Mouse (Mus musculus): ENCODE measurements around the gene Tecpr2.

DNA sequence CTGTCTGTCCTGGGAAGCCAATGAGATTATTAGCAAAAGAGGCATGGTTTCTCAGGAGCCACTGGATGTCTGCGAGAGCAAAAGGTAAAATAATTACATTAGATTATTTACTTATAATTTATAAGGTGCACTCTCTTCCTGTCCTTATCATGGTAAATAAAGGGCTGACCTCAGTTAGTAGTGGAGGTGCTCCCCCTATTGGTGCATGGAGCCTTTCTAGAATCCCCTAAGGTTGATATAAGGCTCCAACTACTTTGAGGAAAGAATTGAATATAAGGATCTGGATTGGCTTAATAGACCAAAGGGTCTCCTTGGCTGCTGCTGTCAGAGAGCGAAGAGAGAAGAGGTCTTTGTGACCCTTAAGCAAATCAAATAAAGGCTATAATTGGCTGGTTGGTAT, 14.5 kb downstream of the Tecpr2 start:
- peak; percentile 61 for TF ChIP-seq CTCF (IDR thresholded peaks at IDR 0.05; ENCODE audit: low read depth)
- no peak for TF ChIP-seq EP300 (optimal IDR thresholded peaks at IDR 0.05)
